In the genomic region with DNA sequence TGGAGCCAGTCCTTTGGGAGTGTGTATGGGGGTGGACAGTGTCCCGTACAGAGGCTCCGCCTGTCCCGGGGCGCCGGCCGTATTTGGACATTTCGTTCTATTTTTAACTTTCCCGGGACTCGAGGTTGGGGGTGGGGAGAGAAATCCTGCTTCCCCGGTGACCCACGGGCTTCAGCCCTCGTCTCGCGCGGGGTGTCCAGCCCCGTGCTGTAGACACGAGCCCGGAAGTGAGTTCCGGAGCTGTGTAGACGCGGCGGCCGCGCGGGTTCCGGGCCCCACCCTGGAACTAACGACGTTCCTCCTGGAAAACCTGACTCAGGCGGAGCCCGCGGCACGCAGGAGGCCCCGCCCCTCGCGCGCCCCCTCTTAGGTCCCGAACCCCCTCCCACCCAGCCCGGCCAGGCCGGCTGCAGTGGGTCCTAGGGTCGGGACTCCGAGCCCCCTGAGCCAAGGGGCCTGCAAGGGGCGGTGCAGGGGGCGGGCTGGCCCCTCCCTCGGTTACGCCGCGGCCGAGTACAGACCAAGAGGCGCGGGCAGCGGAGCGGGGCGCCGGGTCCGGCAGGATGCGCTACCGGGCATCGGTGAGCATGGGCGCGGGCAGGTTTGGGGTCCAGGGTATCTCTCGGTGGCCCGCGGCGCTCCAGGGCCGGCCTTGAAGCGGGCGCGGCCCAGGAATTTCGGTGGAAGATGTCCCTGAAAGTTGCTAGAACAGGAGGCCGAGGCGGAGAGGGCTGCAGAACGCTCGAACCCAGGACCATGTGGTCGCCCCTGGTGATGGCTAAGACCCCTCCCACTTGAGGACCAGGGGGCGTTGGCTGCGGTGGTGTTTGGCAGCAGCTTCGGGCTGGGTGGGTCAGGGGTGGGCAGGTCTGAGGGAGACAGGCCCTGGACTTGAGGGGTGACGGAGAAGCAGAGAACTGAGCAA, we compare ENCODE assay signal across 8 mouse cellular contexts. TPM values are rescaled to one million over a fixed set of nuclear protein-coding genes. Genes with fewer than 3 reads are reported as not detected.
DNase-seq lines count a peak whose midpoint lies in the region; ATAC-seq and TF ChIP-seq lines count a peak whose summit lies in the region.

No protein-coding gene starts in this region.

- under 1% methylated on average over 73 of the region's 78 CpGs for WGBS in hindbrain, embryonic 11.5 days

- TF ChIP-seq POLR2A in MEL (IDR thresholded peaks at IDR 0.05; ENCODE audit: control insufficient read depth in 1 of 2, insufficient read depth in 1 of 2, low read depth in 1 of 2, low read length in 2 of 2, poor library complexity in 1 of 2): peak; percentile 44 to 66; a peak in 1 of 4 replicates

- peak overlapping the region; percentile 81 for H3K9ac ChIP-seq in MEL (ENCODE audit: control insufficient read depth, low read depth, low read length, poor library complexity, severe bottlenecking)
- peak overlapping the region; percentile 49 for H3K9ac ChIP-seq in hindbrain, embryonic 11.5 days (ENCODE audit: low read depth, low read length)

- intact Hi-C loops in left cerebral cortex, postnatal 25 days (cut with DNase I): no loop called here

- H3K79me2 ChIP-seq in MEL (ENCODE audit: control insufficient read depth, insufficient read depth, low read length, poor library complexity): peaks cover 16% of the 10 kb centered on the region

- H3K4me3 ChIP-seq in MEL (ENCODE audit: control insufficient read depth in 1 of 2, insufficient read depth in 1 of 2, low read depth in 2 of 2, low read length in 2 of 2): peak overlapping the region; percentile 62 to 81
- peak overlapping the region; percentile 54 for H3K4me3 ChIP-seq in hindbrain, embryonic 11.5 days (ENCODE audit: low read depth, low read length)
- H3K4me3 ChIP-seq in megakaryocyte, embryonic 14.5 days (replicated peaks): peak overlapping the region; percentile 94

- H3K27me3 ChIP-seq in MEL (ENCODE audit: control insufficient read depth in 1 of 2, insufficient read depth in 2 of 2, low read length in 2 of 2): no peaks in the 10 kb centered on the region
- H3K27me3 ChIP-seq in hindbrain, embryonic 11.5 days (ENCODE audit: control insufficient read depth, insufficient read depth, low read length): peaks cover 28% of the 10 kb centered on the region
- H3K27me3 ChIP-seq in megakaryocyte, embryonic 14.5 days (replicated peaks): no peaks in the 10 kb centered on the region

- no peaks in the 10 kb centered on the region for H3K9me3 ChIP-seq in MEL (replicated peaks; ENCODE audit: insufficient read depth, low read length)
- H3K9me3 ChIP-seq in hindbrain, embryonic 11.5 days (ENCODE audit: control insufficient read depth, low read length): no peaks in the 10 kb centered on the region
- no peaks in the 10 kb centered on the region for H3K9me3 ChIP-seq in megakaryocyte, embryonic 14.5 days

- peak overlapping the region; percentile 77 for H3K27ac ChIP-seq in MEL (ENCODE audit: control insufficient read depth, low read depth, low read length)
- H3K27ac ChIP-seq in hindbrain, embryonic 11.5 days (ENCODE audit: low read depth, low read length): no peak overlapping the region

- TF ChIP-seq RAD21 in MEL (IDR thresholded peaks at IDR 0.05; ENCODE audit: low read depth, low read length): no peak

- TF ChIP-seq EP300 in MEL (IDR thresholded peaks at IDR 0.05; ENCODE audit: low read depth in 1 of 2, low read length in 2 of 2): no peak

- peaks cover 4 to 17% of the 10 kb centered on the region in 2 experiments for H3K4me1 ChIP-seq in MEL (ENCODE audit: control insufficient read depth in 1 of 2, insufficient read depth in 2 of 2, low read length in 2 of 2)
- H3K4me1 ChIP-seq in hindbrain, embryonic 11.5 days (replicated peaks; ENCODE audit: control insufficient read depth, insufficient read depth, low read length): peaks cover 14% of the 10 kb centered on the region; the same call in 1 of the 2 replicates
- peaks cover 83% of the 10 kb centered on the region for H3K4me1 ChIP-seq in megakaryocyte, embryonic 14.5 days

- no peak for TF ChIP-seq CTCF in MEL (IDR thresholded peaks at IDR 0.05 in 2 of 3, conservative IDR thresholded peaks at IDR 0.05 in 1 of 3; ENCODE audit: control insufficient read depth in 1 of 3, insufficient read depth in 1 of 3, low read depth in 2 of 3, low read length in 3 of 3, poor library complexity in 1 of 3, severe bottlenecking in 1 of 3)

- H3K36me3 ChIP-seq in MEL (ENCODE audit: control insufficient read depth in 1 of 2, insufficient read depth in 2 of 2, low read length in 2 of 2): peaks cover 3% of the 10 kb centered on the region in 2 experiments
- H3K36me3 ChIP-seq in hindbrain, embryonic 11.5 days (ENCODE audit: control insufficient read depth, insufficient read depth, low read length): no peaks in the 10 kb centered on the region
- peaks cover 40% of the 10 kb centered on the region for H3K36me3 ChIP-seq in megakaryocyte, embryonic 14.5 days (replicated peaks; ENCODE audit: low read length)

- DNase-seq in MEL (ENCODE audit: low read depth, low spot score): peak; percentile 85
- peak; percentile 71 for DNase-seq in cerebellum, adult 11-12 months
- DNase-seq in forelimb bud, embryonic 11.5 days (ENCODE audit: low read depth, low spot score): peak; percentile 35
- peak; percentile 66 for DNase-seq in hindbrain, embryonic 11.5 days (ENCODE audit: low spot score)
- DNase-seq in left cerebral cortex, postnatal 25 days (ENCODE audit: low spot score in 2 of 2): peak; percentile 61 to 64
- peak; percentile 38 to 54 for DNase-seq in right cerebral cortex, postnatal 36 days (ENCODE audit: low spot score in 2 of 2)
- peak; percentile 75 for DNase-seq in urinary bladder, postnatal 25 days (ENCODE audit: low spot score)

- peak overlapping the region; percentile 98 for H3K4me2 ChIP-seq in hindbrain, embryonic 11.5 days (replicated peaks; ENCODE audit: low read depth, low read length)

- ATAC-seq in hindbrain, embryonic 11.5 days (ENCODE audit: low FRiP score): 0 out of 2 replicates have a peak, but pooled peaks have one; percentile 23

TF ChIP-seq in MEL, 35 proteins besides CTCF, POLR2A, EP300 and RAD21 (continues in another document):
- peak; percentile 40 for TF ChIP-seq TCF12 (IDR thresholded peaks at IDR 0.05; ENCODE audit: low read depth, low read length)
- peak; percentile 40; the same call in 1 of the 2 replicates for TF ChIP-seq POLR2AphosphoS2 (IDR thresholded peaks at IDR 0.05; ENCODE audit: low read length)
- TF ChIP-seq ZC3H11A (IDR thresholded peaks at IDR 0.05; ENCODE audit: low read depth, low read length): no peak
- peak; percentile 87 for TF ChIP-seq ELF1 (IDR thresholded peaks at IDR 0.05; ENCODE audit: low read depth, low read length)
- TF ChIP-seq MXI1 (IDR thresholded peaks at IDR 0.05; ENCODE audit: low read depth, low read length): no peak
- 0 out of 2 replicates have a peak, but pooled peaks have one; percentile 28 for TF ChIP-seq MYB (IDR thresholded peaks at IDR 0.05; ENCODE audit: low read depth, low read length)
- no peak for TF ChIP-seq GATA1 (IDR thresholded peaks at IDR 0.05; ENCODE audit: low read depth, low read length)
- no peak for TF ChIP-seq ETS1 (IDR thresholded peaks at IDR 0.05; ENCODE audit: low read depth, low read length)
- TF ChIP-seq NELFE (IDR thresholded peaks at IDR 0.05; ENCODE audit: low read depth, low read length): peak; percentile 46
- TF ChIP-seq MYC (IDR thresholded peaks at IDR 0.05; ENCODE audit: low read depth, low read length): 0 out of 2 replicates have a peak, but pooled peaks have one; percentile 24
- TF ChIP-seq GABPA (IDR thresholded peaks at IDR 0.05; ENCODE audit: low read depth, low read length): no peak
- peak; percentile 54; the same call in 1 of the 2 replicates for TF ChIP-seq MAX (IDR thresholded peaks at IDR 0.05; ENCODE audit: low read length)
- TF ChIP-seq BHLHE40 (IDR thresholded peaks at IDR 0.05; ENCODE audit: borderline replicate concordance, low read depth, low read length): 0 out of 2 replicates have a peak, but pooled peaks have one; percentile 23
- TF ChIP-seq ZNF384 (IDR thresholded peaks at IDR 0.05; ENCODE audit: low read depth, low read length): no peak
- peak; percentile 67 for TF ChIP-seq HCFC1 (IDR thresholded peaks at IDR 0.05; ENCODE audit: low read depth, low read length)
- no peak for TF ChIP-seq CHD2 (IDR thresholded peaks at IDR 0.05; ENCODE audit: low read length)
- TF ChIP-seq ZMIZ1 (IDR thresholded peaks at IDR 0.05; ENCODE audit: low read depth, low read length): peak; percentile 87
- no peak for TF ChIP-seq POLR2AphosphoS5 (IDR thresholded peaks at IDR 0.05; ENCODE audit: borderline replicate concordance, low read depth, low read length)
- TF ChIP-seq MAZ (IDR thresholded peaks at IDR 0.05; ENCODE audit: low read depth, low read length): peak; percentile 79
- 0 out of 2 replicates have a peak, but pooled peaks have one; percentile 16 for TF ChIP-seq CHD1 (IDR thresholded peaks at IDR 0.05; ENCODE audit: low read depth, low read length)
- TF ChIP-seq NRF1 (IDR thresholded peaks at IDR 0.05; ENCODE audit: insufficient read depth, low read depth, low read length, poor library complexity, severe bottlenecking): 0 out of 2 replicates have a peak, but pooled peaks have one; percentile 26

RNA-seq across cellular contexts. Expression of gene Myo1c, which starts 5.6 kb away (rescaled TPM):
- total RNA-seq in MEL (2012; rRNA removed): 27.0 and 33.2 TPM in 2 replicates
- 10 to 100 TPM in 1 of 2 experiments, not detected in 1; 45.6 TPM for polyA plus RNA-seq in MEL (2012; ENCODE audit: insufficient read depth in 1 of 2, insufficient read length in 2 of 2, low read depth in 1 of 2, low replicate concordance in 2 of 2, missing spikeins in 1 of 2)
- 9.9 and 10.4 TPM in 2 replicates for polyA plus RNA-seq in hindbrain, embryonic 11.5 days (2014; fragmentation: Nextera tagmentation; extraction: Ambion mirVana)
- total RNA-seq in left cerebral cortex, postnatal 25 days (2021): 10 to 100 TPM; 17.4 to 19.0 TPM
- polyA plus RNA-seq in megakaryocyte, embryonic 14.5 days (2012; ENCODE audit: insufficient read depth, low replicate concordance): 28.1 and 63.4 TPM in 2 replicates

RNA-seq across cellular contexts. Expression of gene Crk, which starts 23.2 kb away (rescaled TPM):
- 68.0 and 68.4 TPM in 2 replicates for total RNA-seq in MEL (2012; rRNA removed)
- 10 to 100 TPM; 33.8 to 66.2 TPM for polyA plus RNA-seq in MEL (2012; ENCODE audit: insufficient read depth in 1 of 2, insufficient read length in 2 of 2, low read depth in 1 of 2, low replicate concordance in 2 of 2, missing spikeins in 1 of 2)
- polyA plus RNA-seq in hindbrain, embryonic 11.5 days (2014; fragmentation: Nextera tagmentation; extraction: Ambion mirVana): 113 and 127 TPM in 2 replicates
- 100 to 1,000 TPM; 125 to 137 TPM for total RNA-seq in left cerebral cortex, postnatal 25 days (2021)
- 62.5 and 120 TPM in 2 replicates for polyA plus RNA-seq in megakaryocyte, embryonic 14.5 days (2012; ENCODE audit: insufficient read depth, low replicate concordance)

RNA-seq across cellular contexts. Expression of gene Inpp5k, which starts 25.1 kb away (rescaled TPM):
- total RNA-seq in MEL (2012; rRNA removed): 15.2 and 16.4 TPM in 2 replicates
- polyA plus RNA-seq in MEL (2012; ENCODE audit: insufficient read depth in 1 of 2, insufficient read length in 2 of 2, low read depth in 1 of 2, low replicate concordance in 2 of 2, missing spikeins in 1 of 2): 10 to 100 TPM in 1 of 2 experiments, not detected in 1; 28.7 TPM
- polyA plus RNA-seq in hindbrain, embryonic 11.5 days (2014; fragmentation: Nextera tagmentation; extraction: Ambion mirVana): 26.5 and 28.8 TPM in 2 replicates
- total RNA-seq in left cerebral cortex, postnatal 25 days (2021): 10 to 100 TPM; 38.5 to 41.3 TPM
- 38.5 and 43.3 TPM in 2 replicates for polyA plus RNA-seq in megakaryocyte, embryonic 14.5 days (2012; ENCODE audit: insufficient read depth, low replicate concordance)

Comparison
In these comparisons a context has a peak if more than half of its experiments do, and no peak if none do; other contexts are left out.
1. DNase-seq: peak in every context shown above with its lines; median percentile 85 in MEL; 75 in urinary bladder, postnatal 25 days; 71 in cerebellum, adult 11-12 months; 66 in hindbrain, embryonic 11.5 days; 62 in left cerebral cortex, postnatal 25 days; 46 in right cerebral cortex, postnatal 36 days; 35 in forelimb bud, embryonic 11.5 days.